Mouse (Mus musculus) lung, postnatal 36 days (tissue): Measurements from ENCODE around the gene Fzr1.

ENCODE experiments used
- DNase-seq: peaks from one replicate; pipeline ENCODE4 v3.0.0; 2022; ENCODE audit warnings: mixed read lengths

Gene Fzr1

DNA sequence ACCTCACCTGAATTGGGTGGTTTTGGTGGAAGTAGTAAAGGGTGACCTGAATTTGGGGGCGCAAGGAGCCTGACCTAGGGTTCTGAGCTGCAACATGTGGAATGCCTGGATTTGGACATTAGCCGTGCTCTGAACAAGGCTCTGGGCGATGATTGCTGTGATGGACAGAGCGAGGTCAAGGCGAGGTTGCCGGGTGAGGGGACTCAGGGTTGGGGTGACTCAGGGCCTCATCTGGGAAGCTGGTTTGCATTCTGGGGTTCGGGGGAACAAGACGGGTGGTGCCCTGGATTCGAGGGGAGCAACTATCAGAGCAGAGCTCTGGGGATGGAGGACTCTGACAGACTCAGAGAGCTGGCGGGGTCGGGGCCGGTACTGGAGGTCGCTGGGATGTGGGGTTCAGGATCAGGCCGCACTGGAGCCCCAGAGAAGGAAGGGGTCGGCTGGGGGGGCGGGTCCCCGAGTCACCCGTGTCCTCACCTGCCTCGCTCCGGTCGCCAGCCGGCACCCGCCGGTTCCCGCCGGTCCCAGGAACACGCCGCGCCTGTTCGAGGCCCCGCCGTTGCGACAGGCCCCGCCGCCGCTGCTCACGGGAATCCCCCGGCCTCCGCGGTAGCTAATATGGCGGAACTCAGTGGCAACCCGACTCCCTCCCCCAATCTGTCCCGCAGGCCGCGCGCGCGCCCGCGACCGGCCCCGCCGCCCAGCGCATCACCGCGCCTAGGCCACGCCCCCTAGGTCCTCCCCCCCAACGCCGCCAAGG, at the start of gene Fzr1:
TSS of gene Fzr1 (minus strand) at position 724 of the 760 bp plus-strand sequence.
- DNase-seq, result peak; percentile 28

DNA sequence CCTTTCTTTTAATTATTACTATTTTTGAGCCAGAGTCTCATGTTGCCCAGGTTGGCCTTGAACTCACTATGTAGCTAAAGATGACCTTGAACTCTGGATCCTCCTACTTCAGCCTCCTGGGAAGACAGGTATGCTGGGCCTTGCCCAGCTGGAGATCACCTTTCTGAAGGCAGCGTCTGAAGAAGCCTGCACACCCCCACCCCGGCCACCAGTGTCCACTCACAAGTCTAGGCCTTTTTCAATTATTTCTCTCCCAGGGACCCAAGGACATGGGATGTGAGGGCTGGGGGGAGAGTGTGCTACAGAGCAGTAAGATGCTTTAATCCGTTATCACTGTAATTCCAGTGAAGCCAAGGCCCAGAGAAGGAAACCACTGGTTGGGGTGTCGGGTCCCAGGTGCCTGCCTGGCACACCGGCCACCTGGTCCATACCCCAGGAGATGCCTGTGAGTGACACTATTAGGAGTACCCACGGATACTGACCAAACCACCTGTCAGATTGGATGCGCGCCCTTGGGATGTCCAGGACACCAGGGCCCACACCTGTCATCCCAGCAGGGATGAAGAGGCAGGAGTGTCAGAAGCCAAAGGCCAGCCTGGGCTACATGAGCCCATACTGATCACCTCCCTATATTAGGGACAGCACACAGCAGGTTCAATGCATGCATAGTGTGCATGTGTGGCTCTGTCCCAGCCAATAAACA, 49.6 kb upstream of the Fzr1 start:
- DNase-seq, result no peak

DNA sequence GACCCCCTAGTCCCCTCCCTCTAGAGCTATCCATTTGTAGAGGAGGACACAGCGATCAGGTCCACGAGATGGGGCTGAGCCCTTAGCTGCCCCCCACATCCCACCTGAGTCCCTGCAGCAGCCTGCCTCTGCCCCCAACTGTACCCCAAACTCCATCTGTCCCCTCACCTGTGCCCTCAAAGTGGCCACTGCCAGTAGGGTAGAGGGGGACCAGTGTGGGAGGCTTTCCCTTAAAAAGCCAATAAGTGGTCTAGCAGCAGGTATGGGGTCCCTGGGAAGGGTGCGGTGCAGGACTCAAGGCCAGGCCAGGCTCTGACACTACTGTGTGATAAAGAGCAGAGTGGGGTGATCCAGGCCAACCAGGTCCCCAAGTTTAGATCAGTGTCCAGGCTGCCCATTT, 49.0 kb upstream of the Fzr1 start:
- no peak for DNase-seq

DNA sequence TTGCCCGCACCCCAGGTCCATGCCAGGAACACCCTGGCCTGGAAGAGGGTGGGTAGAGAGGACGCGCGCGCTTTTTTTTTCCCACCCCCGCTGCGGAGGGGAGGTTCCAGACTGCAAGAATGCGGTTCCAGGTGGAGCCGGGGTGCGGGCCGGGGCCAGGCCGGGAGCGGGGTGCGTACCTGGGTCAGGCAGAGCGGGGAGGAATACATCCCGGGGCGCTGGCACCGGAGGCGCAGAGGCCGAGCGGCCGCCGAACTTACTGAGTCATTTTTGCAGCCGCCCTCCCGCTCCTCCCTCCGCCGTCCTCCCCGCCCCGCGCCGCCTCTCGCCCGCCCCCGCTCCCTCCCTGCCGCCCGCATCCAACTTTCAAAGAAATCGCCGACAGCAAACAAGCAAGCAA, 48.6 kb upstream of the Fzr1 start:
- peak; percentile 77 for DNase-seq

DNA sequence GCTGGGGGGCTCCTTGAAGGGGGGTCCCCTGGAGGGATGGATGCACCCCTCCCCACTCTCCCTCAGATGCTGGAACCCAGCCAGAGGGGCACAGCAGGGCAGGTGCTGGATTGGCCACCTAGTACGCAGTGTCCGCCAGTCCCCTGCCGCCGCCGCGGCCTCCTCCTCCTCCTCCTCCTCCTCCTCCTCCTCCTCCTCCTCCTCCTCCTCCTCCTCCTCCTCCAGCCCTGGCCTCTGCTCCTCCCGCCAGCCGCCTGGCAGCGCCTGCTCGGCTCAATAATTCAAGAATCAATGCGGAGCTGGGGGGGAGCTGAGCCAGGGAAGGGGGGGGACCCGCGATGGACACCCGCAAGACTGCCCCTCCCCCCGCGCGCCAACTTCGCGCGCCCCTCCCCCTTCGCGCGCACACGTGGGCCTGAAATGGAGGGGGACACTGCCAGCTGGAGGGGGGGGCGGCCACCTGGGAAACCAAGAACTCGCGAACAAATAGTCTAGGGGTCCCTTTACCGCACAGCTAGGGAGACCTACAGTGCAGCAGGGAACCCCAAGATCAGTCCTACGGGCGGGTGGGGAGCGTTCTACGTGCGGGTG, 47.9 kb upstream of the Fzr1 start:
- no peak for DNase-seq

DNA sequence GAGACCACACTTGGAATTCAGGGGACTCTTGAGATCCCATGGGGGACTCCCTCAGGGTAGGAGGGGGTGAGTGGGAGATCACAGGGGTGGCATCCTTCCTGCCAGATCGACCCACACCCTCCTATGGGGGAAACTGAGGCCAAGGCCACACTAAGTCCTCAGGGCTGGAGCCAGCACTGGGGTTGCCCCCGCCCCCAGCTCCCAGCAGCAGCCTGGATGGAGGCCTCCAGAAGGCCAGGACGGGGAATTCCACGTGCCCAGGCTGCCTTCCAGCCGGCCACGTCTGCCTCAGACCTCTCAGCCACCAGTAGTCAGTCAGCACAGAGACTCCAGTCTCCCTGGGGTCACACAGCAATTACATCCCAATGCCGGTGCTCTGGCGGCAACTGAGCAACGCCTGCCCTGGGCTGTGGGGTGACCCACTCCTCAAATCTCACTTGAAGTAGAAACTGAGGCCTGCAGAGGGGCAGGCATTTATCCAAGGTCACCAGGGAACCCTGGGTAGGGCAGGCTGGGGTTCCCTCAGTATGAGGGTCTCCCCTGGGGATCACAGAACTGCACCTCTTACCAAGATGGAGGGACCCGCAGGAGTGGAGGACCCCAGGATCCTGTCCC, 47.0 kb upstream of the Fzr1 start:
- no peak for DNase-seq

DNA sequence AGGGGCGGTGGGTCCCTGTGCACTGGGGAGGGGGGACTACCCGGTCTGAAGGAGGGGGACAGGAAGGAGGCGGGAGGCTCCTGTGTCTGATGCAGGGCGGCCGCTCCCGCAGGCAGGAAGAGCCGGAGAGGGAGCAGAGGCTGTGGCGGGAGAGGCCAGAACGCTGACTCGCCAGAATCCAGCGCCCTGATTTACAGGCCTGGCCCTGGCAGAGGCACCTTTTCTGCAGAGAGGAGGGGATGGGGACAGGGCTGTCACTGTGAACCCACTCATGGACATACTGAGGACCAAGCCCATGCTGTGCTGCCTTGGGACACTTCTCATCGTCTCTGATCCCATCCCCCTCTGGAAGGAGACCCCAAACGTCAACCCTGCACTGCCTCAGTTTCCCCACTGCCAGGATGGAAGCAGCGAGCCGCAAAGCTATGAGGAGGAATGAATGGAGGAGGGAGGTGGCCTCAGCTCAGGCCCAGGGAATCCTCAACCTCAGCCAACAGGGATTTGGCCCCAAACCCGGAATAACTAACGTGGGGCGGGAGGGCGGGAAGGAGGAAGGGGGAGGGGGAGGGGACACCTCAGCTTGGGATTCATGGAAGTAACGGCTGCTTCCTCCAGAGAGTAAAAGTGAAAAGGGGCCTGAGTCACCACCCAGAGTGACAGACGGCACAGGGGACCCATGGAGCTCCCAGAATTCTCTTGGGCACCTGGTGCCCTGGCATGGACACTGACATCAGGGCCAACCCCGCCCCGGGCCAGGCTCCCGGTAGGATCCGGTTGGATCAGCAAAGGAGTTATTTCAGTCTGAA, 46.1 kb upstream of the Fzr1 start:
- DNase-seq, result peak; percentile 62

DNA sequence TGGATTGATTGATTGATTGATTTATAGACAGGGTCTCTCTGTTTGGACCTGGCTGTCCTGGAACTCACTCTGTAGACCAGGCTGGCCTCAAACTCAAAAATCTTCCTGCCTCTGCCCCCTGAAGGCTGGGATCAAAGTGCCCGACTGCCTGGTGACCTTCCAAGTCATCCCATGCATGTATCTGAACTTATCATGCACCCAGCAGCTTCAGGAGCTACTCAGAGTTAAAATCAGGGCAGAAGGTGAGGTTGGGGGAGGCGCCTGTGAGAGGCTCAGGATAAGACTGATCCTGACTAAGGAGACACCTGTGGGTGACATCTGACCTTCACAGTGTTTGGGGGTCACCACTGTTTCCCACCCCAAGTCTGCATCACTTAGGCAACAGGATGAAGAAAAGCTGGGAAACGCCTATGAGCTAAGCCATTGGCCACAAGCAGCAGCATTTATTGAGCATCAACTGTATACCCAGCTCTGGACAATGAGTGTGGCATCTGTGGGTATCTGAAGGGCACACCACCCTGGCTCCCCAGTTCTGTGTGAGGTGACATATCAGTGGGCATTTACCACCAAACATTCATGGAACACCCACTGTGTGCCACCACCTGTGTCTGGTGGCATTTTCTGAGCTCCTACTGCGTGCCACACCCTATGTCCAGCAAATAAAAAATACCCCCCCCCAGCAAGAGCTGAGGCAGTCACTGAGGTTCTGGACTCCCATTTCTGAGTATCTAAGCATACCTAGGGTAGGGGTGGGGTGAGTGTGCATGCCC, 45.3 kb upstream of the Fzr1 start:
- DNase-seq, result no peak

DNA sequence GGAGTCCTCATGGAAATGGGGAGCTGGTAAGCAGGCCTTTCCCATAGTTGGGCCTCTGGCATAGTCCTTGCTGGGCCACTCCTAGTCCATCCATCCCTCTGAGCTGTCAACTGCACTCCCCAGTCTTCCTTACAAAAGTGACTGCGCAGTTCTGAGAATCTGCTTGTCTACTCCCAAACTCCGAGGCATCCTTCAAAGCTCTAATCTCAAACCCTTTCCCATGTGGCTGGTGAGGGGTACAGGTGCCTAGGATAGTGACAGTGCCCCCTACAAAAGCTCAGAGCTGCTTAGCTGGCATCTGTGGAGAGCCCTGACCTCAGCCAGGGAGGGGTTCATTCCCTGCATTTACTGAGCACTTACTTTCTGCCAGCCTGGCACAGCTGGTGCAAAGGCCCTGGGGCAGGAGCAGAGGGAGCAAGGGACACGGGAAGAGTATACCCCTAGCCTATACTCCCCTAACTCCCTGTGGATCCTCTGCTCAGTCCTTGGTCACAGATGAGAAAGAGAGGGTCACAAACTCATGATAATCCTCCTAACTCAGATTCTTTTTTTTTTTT, 44.4 kb upstream of the Fzr1 start:
- no peak for DNase-seq

DNA sequence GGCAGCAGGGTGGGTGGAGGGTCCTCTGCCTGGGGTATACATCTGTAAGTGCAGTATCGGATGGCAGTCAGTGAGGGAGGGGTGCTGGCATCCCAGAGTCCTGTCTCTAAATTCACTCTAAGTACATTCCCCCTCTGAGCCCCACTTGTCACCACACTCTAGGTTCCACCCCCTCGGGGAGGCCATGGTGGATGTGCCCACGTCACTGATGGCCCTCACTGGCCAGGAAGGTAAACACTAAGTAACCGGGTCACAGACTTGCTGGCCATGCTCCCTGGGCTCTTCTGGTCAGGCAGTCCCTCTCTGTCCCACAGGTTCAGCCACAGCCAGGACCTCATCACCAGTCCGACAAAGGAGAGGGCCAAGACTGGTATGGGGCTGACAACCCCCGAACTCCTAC, 43.9 kb upstream of the Fzr1 start:
- peak; percentile 73 for DNase-seq

DNA sequence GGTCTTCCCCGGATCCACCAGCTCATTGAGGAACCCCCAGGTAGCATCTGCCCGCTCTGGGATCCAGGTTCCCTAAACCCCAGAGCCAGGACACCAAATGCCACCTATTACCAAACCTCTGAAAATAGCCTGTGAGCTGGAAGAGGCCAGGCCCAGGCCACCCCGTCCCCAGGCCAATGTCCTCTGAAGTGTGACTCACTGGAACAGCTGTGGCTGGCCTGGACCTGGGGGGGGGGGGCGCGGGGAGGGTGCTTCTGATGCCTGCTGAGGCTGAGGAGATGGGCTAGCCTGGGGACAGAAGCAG, 43.4 kb upstream of the Fzr1 start:
- no peak for DNase-seq

DNA sequence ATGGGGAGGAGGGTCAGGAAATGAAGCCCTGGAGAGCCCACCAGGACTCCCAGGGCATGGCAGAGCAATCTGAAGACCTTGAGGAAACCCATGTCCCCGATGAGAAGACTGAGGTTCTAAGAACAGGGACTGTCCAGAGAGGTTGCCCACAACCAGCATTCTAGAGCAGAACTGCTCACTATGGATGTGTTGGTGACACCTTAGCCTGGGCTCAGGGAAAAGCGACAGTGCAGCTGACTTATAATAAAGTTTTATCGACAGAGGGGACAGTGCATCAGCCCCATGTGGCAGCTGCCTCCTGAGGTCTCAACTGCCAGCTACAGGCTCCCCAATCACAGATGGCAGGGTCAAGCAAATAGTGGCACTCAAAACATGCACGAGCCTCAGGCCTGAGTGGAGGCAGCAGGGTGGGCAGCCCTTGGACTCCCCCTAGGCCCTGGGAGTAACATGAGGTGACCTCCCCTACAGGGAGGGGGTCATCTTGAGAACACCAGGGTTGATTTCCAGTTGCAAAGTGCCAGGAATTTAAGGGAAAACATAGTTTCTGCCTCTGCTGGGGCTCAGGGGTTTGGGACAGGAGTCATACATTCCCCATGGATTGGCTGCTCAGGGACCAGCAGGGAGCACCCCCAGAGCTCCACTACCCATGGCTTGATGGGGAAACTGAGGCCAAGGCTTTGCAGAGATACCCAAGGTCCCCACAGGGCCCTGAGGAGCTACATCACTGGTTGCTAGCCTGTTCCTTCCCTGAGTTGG, 42.9 kb upstream of the Fzr1 start:
- no peak for DNase-seq

DNA sequence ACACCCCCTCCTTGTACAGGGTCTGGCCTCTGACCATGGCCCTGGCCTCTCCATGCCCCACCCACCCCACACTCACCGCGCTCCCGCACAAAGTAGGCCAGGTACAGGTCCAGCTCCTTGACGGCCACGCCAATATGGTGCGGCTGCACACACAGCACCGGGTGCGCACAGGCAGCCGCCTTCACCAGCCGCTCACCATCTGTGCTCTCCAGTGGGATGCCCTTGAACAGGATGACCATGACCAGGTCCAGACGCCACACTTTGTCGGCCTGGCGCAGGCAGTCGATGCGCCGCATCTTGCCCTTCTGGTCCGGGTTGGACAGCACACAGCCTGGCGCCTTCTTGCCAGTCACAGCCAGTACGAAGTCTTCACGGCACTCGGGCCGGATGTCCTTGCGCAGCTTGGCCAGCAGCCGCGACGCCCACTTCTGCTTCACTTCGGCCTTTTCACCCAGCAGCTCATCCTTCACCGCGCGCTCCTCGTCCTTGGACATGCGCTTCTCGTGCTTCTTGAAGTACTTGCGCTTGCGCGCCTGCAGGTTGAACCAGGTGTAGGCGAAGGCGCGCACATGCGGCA, 42.0 kb upstream of the Fzr1 start:
- DNase-seq, result no peak

DNA sequence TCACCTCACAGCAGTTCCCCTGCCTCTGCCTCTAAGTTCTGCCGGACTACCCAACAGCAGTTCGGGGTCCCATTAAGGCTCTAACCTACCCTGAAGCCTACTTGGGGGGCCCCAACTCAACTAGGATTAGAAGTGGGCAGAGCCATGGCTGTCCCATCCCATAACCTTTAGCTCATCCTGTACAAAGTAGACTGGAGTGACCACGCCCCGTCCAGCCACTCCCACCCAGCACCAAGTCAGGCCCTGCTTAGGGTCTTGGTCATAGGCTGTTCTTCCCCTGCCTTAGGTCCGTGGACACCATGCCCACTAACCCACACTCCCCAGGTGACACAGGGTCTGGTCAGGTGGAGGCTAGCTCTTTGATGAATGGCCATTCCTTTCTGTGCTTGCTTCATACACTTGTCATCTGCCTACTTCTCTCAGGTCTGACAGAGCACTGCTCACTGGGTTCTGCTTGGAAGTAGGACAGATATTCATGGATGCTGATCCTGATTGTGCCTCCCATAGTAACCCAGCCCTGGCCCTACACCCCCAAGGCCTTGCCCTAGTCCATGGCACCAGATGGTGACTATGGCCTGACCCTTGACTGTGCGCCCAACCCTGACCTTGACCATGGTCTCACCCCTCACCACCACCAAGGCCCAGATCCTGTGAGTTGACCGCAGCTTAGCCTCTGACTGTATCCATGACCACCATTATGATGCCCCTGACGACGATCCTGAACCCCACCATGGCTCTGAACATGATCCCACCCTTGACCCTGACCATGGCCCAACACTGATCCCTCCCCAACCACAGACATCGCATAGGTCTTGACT, 41.0 kb upstream of the Fzr1 start:
- DNase-seq, result no peak

DNA sequence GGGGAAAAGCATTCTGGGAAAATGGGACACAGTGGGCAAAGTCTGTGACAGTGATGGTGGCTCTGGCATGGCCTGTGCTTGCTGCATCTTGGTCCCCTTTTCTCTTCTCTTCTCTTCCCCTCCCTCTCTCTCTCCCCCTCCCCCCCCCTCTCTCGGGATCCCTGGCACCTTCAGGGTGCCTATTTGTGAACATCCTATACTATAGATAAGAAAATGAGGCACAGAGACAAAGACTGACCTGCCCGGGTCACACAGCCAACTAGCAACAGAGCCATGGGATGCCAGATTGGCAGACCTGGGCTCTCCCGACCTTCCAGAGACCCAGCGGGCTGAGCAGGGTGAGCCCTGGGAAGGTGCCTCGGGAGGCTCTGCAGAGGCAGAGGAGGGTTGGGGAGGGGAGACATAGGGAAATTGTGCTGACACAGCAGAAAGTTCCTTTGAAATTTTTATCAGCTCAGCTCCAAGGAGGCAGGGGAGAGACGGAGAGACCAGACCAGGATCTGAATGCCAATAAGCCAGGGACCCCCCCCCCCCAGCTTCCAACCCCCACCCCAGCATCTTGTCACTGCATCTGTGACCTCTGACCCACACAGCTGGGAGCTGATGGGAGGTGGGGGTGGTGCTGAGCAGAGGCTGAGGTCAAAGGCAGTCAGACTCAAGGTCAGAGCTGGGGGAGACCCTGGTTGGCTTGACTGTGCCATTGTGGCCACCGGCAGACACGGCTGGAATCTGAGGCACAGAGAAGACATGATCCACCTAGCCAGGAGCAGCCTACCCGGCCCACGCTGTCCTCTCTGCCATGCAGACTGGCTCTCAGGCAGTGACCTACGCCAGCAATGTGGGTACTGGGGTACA, 40.1 kb upstream of the Fzr1 start:
- no peak for DNase-seq

DNA sequence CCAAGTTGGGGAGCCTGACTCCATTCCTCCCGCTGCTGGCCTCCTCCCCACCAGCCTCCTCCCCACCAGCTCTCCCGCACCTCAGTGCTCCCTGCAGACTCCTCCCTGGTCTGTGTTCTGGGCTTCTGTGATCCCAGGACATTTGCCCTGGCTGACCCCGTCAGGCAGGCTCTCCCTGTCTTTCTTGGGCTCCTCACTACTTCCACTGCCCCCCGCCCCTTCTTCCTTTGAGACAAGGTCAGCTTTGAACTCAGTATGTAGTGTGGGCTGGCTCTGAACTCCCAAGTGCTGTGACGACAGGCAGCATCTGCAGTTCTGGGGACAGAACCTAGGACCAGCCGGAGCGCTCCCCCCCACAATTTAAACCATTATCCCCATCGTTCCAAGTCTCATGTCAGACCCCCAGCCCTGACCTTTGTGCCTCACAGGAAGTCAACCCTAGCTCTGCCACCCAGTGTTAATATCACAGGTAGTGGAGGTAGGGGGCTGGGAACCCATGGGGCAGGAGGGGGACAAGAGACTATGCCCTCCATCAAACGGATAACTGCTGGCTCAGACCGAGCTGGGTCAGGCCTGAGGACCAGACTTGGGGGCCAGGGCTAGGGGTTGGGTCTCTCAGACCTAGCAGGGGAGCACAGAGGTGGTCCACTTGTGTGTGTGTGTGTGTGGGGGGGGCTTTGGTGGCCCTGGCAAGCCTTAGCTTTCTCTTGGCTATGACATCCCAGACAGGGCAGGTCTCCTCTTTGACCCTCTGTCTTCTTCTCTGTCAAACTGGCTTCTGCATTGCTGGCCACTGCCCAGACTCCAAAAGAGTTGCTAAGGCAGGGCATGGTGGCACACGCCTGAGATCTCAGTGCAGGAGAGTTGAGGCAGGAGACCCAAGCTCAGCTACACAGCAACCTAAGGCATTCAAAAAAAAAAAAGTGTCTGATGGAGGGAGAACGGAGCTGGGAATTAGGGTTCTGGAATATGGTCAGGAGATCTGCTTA, 39.2 kb upstream of the Fzr1 start:
- no peak for DNase-seq

DNA sequence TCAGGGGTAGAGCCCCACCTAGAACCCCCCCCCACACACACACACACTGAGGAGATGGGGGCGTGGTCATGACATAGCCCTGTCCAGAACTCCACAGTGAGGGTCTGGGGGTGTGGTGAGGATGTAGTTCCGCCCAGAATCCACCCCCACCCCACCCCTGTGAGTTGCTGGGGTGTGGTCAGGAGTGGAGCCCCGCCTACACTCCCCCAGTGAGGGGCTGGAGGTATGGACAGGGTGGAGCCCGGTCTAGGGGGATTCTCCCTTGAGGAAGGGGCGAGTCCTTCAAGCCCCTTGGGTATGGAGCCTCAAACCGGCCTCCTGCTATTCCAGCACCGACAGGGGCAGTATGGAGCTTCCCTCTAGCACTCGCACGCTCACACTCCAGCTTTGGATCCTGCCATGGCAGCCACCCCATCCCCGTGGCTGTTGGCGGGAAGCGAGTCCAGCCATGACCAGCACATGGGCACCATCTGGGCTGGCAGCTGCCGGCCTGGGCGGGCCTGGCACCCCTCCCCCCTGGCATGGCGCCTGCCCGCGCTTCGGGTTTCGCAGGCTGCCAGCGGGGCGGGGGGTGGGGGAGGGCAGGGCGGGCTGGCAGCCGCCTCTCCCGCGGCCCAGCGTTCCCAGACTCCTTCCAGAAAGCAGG, 38.4 kb upstream of the Fzr1 start:
- peak; percentile 83 for DNase-seq
